Mouse (Mus musculus) lung, postnatal 0 days (tissue): Measurements from ENCODE around the gene Inpp5a. TPM values are rescaled to one million over a fixed set of nuclear protein-coding genes. Genes with fewer than 3 reads are reported as not detected.

Experiments used
- ATAC-seq: fragments of 200-750 bp; cut with Nextera tagmentation; 2 replicates; pipeline ENCODE4 v1.8.0; 2017; ENCODE audit warnings: moderate library complexity
- DNase-seq: peaks from one replicate; pipeline ENCODE4 v3.0.0-alpha.2; 2016; ENCODE audit warnings: low spot score
- H3K27ac ChIP-seq: fragments of 300-500 bp; sonication (generic); 2 replicates; pipeline ENCODE4 v1.5.1; 2014; ENCODE audit warnings: antibody characterized with exemption, mild to moderate bottlenecking, low read length, mixed read lengths
- H3K27me3 ChIP-seq: fragments of 300-500 bp; sonication (generic); replicated peaks from 2 replicates; pipeline ENCODE4 v1.6.1; 2014; ENCODE audit warnings: low read length, mixed read lengths; ENCODE audit not compliant: insufficient read depth
- H3K36me3 ChIP-seq: fragments of 300-500 bp; sonication (generic); 2 replicates; pipeline ENCODE4 v1.6.1; 2014; ENCODE audit warnings: low read length, mixed read lengths; ENCODE audit not compliant: insufficient read depth
- H3K4me1 ChIP-seq: fragments of 300-500 bp; sonication (generic); 2 replicates; pipeline ENCODE4 v1.6.1; 2014; ENCODE audit warnings: antibody characterized with exemption, low read depth, low read length, mixed read lengths; ENCODE audit not compliant: insufficient read depth
- H3K4me2 ChIP-seq: fragments of 300-500 bp; sonication (generic); replicated peaks from 2 replicates; pipeline ENCODE4 v1.6.1; 2014; ENCODE audit warnings: low read depth, mild to moderate bottlenecking, low read length, moderate library complexity, mixed read lengths
- H3K4me3 ChIP-seq: fragments of 300-500 bp; sonication (generic); 2 replicates; pipeline ENCODE4 v1.5.1; 2014; ENCODE audit warnings: low read depth, low read length
- H3K9ac ChIP-seq: fragments of 300-500 bp; sonication (generic); replicated peaks from 2 replicates; pipeline ENCODE4 v1.6.1; 2014; ENCODE audit warnings: low read depth, mild to moderate bottlenecking
- H3K9me3 ChIP-seq: fragments of 300-500 bp; sonication (generic); 2 replicates; pipeline ENCODE4 v1.6.1; 2016; ENCODE audit warnings: low read length, mixed read lengths
- CTCF ChIP-seq: IDR thresholded peaks from 2 replicates; pipeline ENCODE4 v1.5.1; 2016; ENCODE audit warnings: antibody characterized with exemption, mild to moderate bottlenecking
- EP300 ChIP-seq: IDR thresholded peaks from 2 replicates; pipeline ENCODE4 v1.6.1; 2016; ENCODE audit warnings: antibody characterized with exemption, mild to moderate bottlenecking, control low read depth
- WGBS: fragments of 180-500 bp; shearing (Covaris S2); extraction: QIAGEN DNeasy Blood & Tissue Kit; methylation state at CpG from one replicate; pipeline ENCODE4 v1.1.7; 2014; 5-methylcytosine and 5-hydroxymethylcytosine counted together
- polyA plus RNA-seq: library from polyadenylated mRNA; unstranded; fragments of >200 nt; fragmentation: Nextera tagmentation; extraction: Ambion mirVana; gene quantifications from 2 replicates; pipeline ENCODE4 v1.2.1, GENCODE M21; 2015

Inpp5a gene
- polyA plus RNA-seq, 1 experiment from 2014 or later: 41.3 TPM

DNA sequence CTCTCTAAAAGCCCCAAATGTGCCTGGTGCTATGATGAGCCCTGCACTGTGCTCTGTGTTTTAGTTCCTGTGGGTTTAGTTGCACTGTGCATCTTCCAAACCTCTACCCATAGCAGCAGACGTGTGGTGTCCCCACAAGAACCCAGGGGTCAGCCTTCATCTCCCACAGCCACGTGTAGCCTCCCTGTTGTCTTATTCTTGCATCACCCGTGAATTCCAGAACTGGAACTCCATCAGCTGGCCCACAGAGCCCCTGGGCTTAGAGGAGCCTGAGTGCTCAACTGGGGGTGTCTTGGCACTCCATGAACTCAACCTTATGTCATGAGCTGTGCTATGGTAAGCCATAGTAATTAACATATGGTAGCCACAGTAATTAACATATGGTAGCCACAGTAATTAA is 129.4 kb downstream of the Inpp5a start:
- Histone ChIP-seq H3K9ac (no peak overlapping the region), H3K4me3 (no peak overlapping the region), H3K27me3 (no peaks in the 10 kb centered on the region), H3K36me3 (peaks cover 9% of the 10 kb centered on the region; the same call in 1 of the 2 replicates), H3K4me2 (no peak overlapping the region), H3K4me1 (no peaks in the 10 kb centered on the region), H3K9me3 (no peaks in the 10 kb centered on the region), H3K27ac (no peak overlapping the region)
- ATAC-seq (no peak), DNase-seq (no peak)
- WGBS: 60% methylated on average over 3 of the region's 3 CpGs
- TF ChIP-seq CTCF: no peak
- TF ChIP-seq EP300: no peak

GRCm38 (mm10) chr7:139528309-139529076 is 139.6 kb downstream of the Inpp5a start:
- H3K9me3 ChIP-seq: no peaks in the 10 kb centered on the region
- no peak overlapping the region for H3K4me3 ChIP-seq
- DNase-seq (no peak), ATAC-seq (no peak)
- H3K9ac ChIP-seq: no peak overlapping the region
- 48% methylated on average over 15 of the region's 15 CpGs for WGBS
- no peaks in the 10 kb centered on the region for H3K4me1 ChIP-seq
- H3K27ac ChIP-seq: no peak overlapping the region
- no peaks in the 10 kb centered on the region for H3K27me3 ChIP-seq
- H3K36me3 ChIP-seq: peaks cover 23% of the 10 kb centered on the region; the same call in 1 of the 2 replicates
- H3K4me2 ChIP-seq: no peak overlapping the region
- no peak for TF ChIP-seq CTCF
- no peak for TF ChIP-seq EP300

DNA sequence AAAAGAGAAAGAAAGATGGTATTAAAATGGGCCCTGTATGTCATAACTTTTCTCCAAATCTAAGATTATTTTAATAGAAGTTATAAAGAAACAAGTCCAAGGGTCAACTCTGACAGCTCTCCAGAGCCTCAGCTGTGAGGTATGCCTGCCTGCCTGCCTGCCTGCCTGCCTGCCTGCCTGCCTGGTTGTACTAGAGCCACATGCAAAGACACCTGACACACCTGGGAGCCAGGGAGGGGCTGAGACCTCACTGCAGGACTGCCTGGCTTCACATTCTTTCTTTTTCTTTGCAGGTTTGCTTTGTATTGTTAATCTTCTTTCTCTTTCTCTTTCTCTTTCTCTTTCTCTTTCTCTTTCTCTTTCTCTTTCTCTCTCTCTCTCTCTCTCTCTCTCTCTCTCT is 140.3 kb downstream of the Inpp5a start:
- H3K4me3 ChIP-seq: no peak overlapping the region
- H3K9me3 ChIP-seq: no peaks in the 10 kb centered on the region
- no peaks in the 10 kb centered on the region for H3K27me3 ChIP-seq
- no peak overlapping the region for H3K4me2 ChIP-seq
- ATAC-seq: no peak
- H3K27ac ChIP-seq: no peak overlapping the region
- no peak for DNase-seq
- H3K4me1 ChIP-seq: no peaks in the 10 kb centered on the region
- H3K9ac ChIP-seq: no peak overlapping the region
- H3K36me3 ChIP-seq: peaks cover 23% of the 10 kb centered on the region; the same call in 1 of the 2 replicates
- TF ChIP-seq EP300 (no peak), CTCF (no peak)

DNA sequence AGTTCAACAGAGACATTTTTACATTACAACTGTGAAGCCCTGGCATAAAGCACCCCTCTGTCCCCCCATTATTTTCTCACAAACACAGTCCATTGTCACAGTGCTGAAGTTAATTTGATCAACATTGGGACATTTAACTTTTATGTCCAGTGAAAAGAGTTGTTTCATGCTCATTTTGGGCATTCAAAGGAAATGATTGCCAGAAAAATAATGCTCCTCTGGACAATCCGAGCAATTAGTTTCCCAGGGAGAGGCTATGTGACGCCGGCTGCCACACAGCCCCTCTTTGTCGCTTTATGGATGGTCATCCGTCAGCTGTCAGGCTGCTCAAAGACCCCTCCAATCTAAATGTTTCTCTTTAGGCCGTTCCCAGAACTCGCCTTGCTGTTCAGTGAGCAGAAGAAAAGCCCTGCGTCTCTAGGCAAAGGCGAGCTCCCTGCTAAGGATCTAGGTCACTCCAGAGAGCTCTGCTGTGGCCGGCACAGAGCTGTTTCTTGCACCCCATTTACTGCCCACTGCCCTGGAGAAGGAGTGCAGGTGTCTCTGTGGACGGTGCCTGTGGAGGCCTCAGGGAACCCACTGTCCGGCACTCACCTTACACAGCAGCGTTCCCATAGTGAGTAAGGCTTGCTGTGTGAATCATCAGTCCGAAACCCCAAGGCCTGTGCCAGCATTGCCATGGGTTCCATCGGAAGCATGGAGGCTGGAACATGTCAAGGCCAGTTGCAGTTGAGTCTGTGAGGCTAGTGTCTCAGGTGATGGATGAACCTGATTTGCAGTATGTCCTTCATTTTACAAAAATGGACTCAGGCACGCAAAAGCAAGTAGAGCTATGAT is 141.9 kb downstream of the Inpp5a start:
- WGBS: 68% methylated on average over 16 of the region's 16 CpGs
- no peak for ATAC-seq
- no peak overlapping the region for H3K9ac ChIP-seq
- H3K4me1 ChIP-seq: no peaks in the 10 kb centered on the region
- H3K4me3 ChIP-seq: no peak overlapping the region
- H3K9me3 ChIP-seq: no peaks in the 10 kb centered on the region
- peaks cover 23% of the 10 kb centered on the region; the same call in 1 of the 2 replicates for H3K36me3 ChIP-seq
- TF ChIP-seq EP300 (no peak), CTCF (no peak)
- DNase-seq: no peak
- H3K4me2 ChIP-seq: no peak overlapping the region
- H3K27ac ChIP-seq: no peak overlapping the region
- no peaks in the 10 kb centered on the region for H3K27me3 ChIP-seq

GRCm38 (mm10) chr7:139531428-139531801 is 142.5 kb downstream of the Inpp5a start:
- no peak overlapping the region for H3K9ac ChIP-seq
- ATAC-seq (no peak), DNase-seq (no peak)
- H3K4me2 ChIP-seq: no peak overlapping the region
- no peak overlapping the region for H3K4me3 ChIP-seq
- WGBS: 88% methylated on average over 4 of the region's 4 CpGs
- no peak overlapping the region for H3K27ac ChIP-seq
- H3K9me3 ChIP-seq: no peaks in the 10 kb centered on the region
- no peaks in the 10 kb centered on the region for H3K27me3 ChIP-seq
- TF ChIP-seq CTCF (no peak), EP300 (no peak)
- H3K4me1 ChIP-seq: no peaks in the 10 kb centered on the region
- peaks cover 23% of the 10 kb centered on the region for H3K36me3 ChIP-seq

GRCm38 (mm10) chr7:139536331-139536730 is 147.4 kb downstream of the Inpp5a start:
- 79% methylated on average over 5 of the region's 5 CpGs for WGBS
- no peak for TF ChIP-seq CTCF
- TF ChIP-seq EP300: no peak
- H3K9ac ChIP-seq: no peak overlapping the region
- H3K27me3 ChIP-seq: no peaks in the 10 kb centered on the region
- H3K4me2 ChIP-seq: no peak overlapping the region
- ATAC-seq (no peak), DNase-seq (no peak)
- H3K4me1 ChIP-seq: no peaks in the 10 kb centered on the region
- peaks cover 23% of the 10 kb centered on the region for H3K36me3 ChIP-seq
- no peak overlapping the region for H3K4me3 ChIP-seq
- no peak overlapping the region for H3K27ac ChIP-seq
- no peaks in the 10 kb centered on the region for H3K9me3 ChIP-seq
